Mouse (Mus musculus) testis, postnatal 14 days (tissue): Measurements from ENCODE around the gene Lbhd1.
"Not testable (repeated sequence)": the region's sequence is repeated elsewhere in the genome, so short reads cannot be mapped to it uniquely, and the experiment has no call there.

Experiments used
- DNase-seq: peaks from one replicate; pipeline ENCODE4 v3.0.0; 2021; ENCODE audit warnings: low spot score

The Lbhd1 gene

GRCm38 (mm10) chr19:8871267-8872186, 12.0 kb upstream of the Lbhd1 start, which contains the start of gene Ubxn1:
Gene Ubxn1 (plus strand): TSS chr19:8871496.
- peak; percentile 97 for DNase-seq

DNA sequence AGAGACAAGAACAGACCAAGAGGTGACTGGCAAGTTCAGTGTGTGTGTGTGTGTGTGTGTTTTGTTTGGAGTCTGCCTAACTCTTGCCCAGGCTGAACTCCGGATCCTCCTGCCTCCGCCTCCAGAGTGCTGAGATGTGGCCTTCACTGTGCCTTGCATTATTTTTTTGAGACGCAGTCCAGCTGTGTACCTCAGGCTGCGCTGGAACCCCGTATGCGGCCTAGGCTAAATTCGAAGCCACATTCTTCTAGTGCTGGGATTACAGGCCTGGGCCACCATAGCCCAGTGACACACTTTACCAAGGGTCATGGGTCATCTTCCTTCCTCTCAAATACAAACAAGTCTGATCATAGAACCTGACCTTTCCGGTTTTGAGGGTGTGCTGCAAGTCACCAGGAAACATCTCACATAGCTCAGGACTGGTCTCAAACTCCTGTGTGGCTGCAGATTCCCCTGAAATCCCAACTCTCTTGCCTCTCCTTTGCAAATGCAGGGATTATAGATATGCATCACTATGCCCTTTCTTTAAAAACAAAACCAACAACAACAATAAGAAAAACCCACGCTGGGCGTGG, 11.2 kb upstream of the Lbhd1 start:
- no peak for DNase-seq

- no peak for DNase-seq
Measured at GRCm38 (mm10) chr19:8875031-8875430, 8.5 kb upstream of the Lbhd1 start.

GRCm38 (mm10) chr19:8880311-8881033, 3.1 kb upstream of the Lbhd1 start, which contains the start of gene Uqcc3:
Gene Uqcc3 (minus strand): TSS chr19:8880923.
- peak; percentile 88 for DNase-seq

GRCm38 (mm10) chr19:8881034-8881392, 2.5 kb upstream of the Lbhd1 start:
- DNase-seq = no peak

DNA sequence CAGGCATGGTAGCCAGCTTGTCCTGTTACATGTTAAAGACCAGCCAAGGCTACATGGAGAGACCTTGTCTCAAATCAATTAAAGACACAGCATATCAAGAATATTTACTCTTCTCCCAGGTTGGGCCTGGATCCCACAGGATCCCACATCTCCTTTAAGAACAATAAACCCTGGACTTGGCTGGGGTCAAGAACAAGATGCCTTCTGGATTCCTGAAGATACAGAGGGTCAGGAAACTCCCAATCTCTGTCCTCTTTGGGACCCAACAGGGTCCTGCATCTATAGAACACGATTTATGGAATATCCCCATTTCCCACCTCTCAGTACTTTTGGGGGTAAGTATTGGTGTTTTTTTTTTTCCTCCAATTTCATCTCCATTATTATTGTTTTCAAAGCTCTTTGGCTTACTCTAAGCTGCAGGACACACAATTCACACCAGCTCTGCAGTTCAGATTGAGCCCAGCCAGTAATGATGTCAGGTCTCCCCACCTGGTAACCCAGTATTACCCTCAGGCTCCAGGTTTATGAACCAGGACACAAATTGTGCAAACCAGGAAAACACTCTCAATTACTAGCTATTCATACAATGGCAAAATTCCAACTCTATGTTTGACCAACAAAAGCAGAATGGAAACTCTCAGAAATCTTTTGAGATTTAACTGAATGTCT, 3.5 kb downstream of the Lbhd1 start:
- no peak for DNase-seq

- DNase-seq = no peak
Measured at GRCm38 (mm10) chr19:8887585-8888463, 4.3 kb downstream of the Lbhd1 start.

- DNase-seq = peak; percentile 95
Measured at GRCm38 (mm10) chr19:8888511-8889385, 5.2 kb downstream of the Lbhd1 start, which contains the start of the genes 1810009A15Rik and Gm49416. Gene 1810009A15Rik (plus strand): TSS chr19:8888853. Gene Gm49416 (plus strand): TSS chr19:8888926.

DNA sequence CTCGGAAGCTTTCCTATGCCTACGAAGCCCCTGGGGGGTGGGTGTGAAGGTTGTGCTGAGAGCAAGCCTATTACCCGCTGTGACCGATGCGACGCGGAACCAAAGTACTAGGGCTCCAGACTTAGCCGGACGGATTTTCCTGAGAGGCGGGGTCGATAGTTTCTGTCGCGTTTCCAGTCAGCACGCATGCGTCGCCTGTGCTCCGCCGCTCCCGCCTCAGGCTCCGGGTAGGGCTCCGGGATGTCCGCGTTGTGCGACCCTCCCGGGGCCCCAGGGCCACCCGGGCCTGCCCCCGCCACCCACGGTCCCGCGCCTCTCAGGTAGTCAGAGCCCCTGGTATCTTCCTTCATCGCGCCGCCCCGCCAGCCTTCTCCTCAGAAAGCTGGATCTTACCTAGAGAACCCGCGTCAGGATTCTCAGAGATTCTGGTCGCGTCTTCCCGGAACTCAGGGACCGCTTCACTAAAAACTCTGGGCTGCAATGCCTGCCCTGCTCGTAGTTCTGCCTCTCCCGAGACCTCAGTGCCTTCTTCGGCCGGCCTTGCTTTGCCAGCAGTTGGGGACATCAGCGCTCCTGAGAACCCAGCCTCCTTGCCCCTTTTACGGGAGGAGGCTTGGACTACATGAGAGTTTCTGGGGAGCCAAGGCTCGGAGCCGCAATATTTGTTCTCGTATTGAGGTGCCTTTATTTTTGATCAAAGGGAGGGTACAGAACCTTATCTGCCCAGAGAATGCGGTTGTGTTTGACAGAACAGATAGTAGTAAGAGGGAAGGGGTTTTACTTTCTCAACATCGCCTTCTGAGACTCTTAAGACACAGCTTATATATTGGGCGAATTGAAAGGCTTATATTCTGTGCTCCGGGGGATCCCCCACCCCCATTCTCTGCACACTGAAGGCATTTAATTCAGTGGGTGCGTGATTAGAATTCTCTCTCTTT, 9.6 kb downstream of the Lbhd1 start, which contains the start of gene Ints5:
Ints5 (plus strand) TSS at position 177 of the 938 bp plus-strand sequence.
- peak; percentile 87 for DNase-seq

GRCm38 (mm10) chr19:8895397-8895960, 11.9 kb downstream of the Lbhd1 start:
- no peak for DNase-seq

DNA sequence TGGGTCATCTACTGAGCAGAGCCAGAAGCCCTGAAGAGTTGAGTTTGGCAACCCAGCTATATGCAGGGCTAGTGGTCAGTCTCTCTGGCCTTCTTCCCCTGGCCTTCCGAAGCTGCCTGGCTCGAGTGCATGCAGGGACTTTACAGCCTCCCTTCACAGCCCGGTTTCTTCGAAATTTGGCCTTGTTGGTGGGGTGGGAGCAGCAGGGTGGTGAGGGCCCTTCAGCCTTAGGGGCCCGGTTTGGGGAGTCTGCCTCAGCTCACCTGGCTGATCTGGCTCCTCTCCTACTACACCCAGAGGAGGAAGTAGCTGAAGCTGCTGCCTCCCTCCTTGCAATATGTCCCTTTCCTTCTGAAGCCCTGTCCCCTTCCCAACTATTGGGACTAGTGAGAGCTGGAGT, 12.7 kb downstream of the Lbhd1 start:
- not testable (repeated sequence) for DNase-seq

GRCm38 (mm10) chr19:8897211-8897864, 13.8 kb downstream of the Lbhd1 start:
- peak; percentile 60 for DNase-seq

DNA sequence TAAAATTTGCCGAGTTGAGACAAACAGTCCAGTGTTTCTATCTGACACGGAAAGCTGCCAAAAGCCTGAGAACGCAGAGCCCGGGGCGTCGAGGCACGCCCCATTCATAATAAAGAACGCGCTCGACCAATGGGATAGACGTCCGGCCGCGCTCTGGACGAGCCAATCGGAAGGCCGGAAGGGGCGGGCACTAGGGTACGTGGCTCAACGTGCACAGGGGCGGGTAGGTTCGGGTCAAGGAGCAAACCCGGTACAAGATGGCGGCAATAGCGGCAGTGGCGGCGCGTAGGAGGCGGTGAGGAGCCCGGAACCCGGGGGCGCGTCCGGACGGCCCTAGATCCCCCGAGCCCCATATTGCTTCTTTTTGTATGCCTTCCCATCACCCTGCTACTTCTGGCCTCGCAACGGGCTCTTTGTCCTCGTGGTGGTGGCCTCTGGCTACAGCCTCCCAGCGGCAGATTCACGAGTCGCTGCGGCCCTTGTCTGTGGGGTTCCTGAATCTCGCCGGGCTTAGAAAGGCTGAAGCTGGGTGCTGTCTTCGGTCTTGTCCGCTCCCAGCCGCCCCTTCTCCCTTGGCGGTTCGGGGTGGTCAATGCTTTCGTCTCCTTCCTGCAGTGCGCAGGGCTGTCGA, 14.4 kb downstream of the Lbhd1 start, which contains the start of gene Ganab:
Ganab (plus strand) TSS at position 207 of the 631 bp plus-strand sequence.
- peak; percentile 97 for DNase-seq

DNA sequence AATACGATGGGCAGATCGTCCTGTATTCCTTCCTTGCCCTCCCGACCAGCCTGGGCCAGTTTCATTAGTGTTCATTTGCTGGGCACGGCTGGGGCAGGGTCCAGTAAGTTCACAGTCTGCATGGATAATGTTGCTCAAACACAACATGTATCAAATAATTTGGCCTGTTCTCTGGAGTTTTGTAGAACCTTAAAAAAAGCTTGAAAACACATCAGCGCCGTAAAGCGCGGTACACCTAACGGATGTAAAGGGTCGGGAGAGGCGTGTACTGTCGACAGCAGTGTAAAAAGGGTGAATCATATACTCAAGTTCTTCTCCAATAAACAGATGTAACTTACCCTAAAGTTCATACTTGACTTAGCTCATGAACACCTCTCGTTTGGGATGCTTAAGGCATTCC, 15.0 kb downstream of the Lbhd1 start:
- no peak for DNase-seq

DNA sequence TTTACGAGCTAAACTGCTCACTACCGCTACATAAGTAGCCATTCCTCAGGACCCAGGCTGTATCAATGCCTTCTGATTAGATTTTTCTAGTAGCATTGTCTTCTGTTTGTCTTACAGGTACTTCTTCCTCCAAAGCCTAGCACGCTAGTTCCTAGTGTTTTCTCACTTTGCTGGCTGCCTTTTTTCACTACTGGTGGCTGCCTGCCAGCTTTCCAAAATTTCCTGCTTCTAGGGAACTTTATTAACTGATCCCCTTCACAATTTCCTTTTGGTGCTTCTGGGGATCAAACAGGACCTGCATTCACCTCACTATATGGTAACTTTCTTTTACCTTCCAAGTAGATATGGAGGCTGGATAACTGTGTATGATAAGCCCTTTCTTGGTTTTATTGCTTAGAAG, 15.5 kb downstream of the Lbhd1 start:
- DNase-seq = no peak

DNA sequence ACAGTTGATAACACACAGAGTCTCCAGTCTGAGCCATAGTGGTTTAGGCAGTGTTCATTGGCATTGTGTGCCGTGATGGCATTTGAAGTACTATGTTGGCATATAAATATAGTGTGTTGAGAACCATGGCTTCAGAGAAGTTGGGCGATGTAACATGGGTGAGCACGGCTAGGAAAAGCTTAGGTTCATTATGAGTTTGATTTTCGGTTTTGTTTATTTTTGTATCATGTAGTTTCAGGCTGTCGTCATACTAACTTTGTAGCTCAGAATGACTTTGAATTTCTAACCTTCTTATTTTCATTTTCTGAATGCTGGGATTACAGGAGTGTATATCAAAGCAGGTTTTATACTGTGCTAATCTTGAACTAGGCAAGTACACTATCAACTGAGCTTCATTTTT, 19.9 kb downstream of the Lbhd1 start:
- DNase-seq = no peak

DNA sequence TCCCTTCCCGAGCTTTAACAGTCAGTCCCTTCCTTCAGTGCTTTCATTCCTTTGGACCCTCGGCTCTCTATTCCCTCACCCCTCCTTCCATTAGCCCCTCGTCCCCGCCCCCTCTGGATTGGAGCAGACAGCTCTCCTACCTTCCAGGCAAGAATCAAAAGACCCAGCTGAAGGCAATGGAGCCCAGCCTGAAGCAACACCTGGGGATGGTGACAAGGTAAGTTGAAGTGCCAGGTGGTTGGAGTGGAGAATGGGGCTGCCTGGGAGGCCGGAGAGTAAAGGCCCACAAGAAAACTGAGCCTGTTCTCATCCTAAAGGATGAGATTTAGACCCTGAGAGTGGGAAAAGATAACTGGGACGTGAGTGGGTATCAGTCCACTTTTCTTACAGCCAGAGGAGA, 25.0 kb downstream of the Lbhd1 start:
- DNase-seq = no peak
